Mouse (Mus musculus) intestine, postnatal 0 days (tissue): ENCODE results near the gene Pla1a. TPM values are rescaled to one million over a fixed set of nuclear protein-coding genes. Genes with fewer than 3 reads are reported as not detected.
"Not testable (repeated sequence)": the region's sequence is repeated elsewhere in the genome, so short reads cannot be mapped to it uniquely, and the experiment has no call there.

Source experiments
- ATAC-seq: fragments of 200-750 bp; cut with Nextera tagmentation; 2 replicates; pipeline ENCODE4 v1.8.0; 2017; ENCODE audit warnings: mild to moderate bottlenecking, moderate TSS enrichment, moderate library complexity
- H3K27ac ChIP-seq: fragments of 300-500 bp; sonication (generic); 2 replicates; pipeline ENCODE4 v1.5.1; 2014; ENCODE audit warnings: mild to moderate bottlenecking, low read depth, low read length, moderate library complexity
- H3K27me3 ChIP-seq: fragments of 300-500 bp; sonication (generic); replicated peaks from 2 replicates; pipeline ENCODE4 v1.6.1; 2014; ENCODE audit warnings: low read length, mixed read lengths; ENCODE audit not compliant: control insufficient read depth, insufficient read depth
- H3K36me3 ChIP-seq: fragments of 300-500 bp; sonication (generic); 2 replicates; pipeline ENCODE4 v1.6.1; 2014; ENCODE audit warnings: mild to moderate bottlenecking, moderate library complexity; ENCODE audit not compliant: control insufficient read depth, insufficient read depth
- H3K4me1 ChIP-seq: fragments of 300-500 bp; sonication (generic); replicated peaks from 2 replicates; pipeline ENCODE4 v1.6.1; 2014; ENCODE audit warnings: antibody characterized with exemption, low read length, mixed read lengths; ENCODE audit not compliant: control insufficient read depth, insufficient read depth
- H3K4me2 ChIP-seq: fragments of 300-500 bp; sonication (generic); replicated peaks from 2 replicates; pipeline ENCODE4 v1.6.1; 2014; ENCODE audit warnings: low read depth, mild to moderate bottlenecking, moderate library complexity
- H3K4me3 ChIP-seq: fragments of 300-500 bp; sonication (generic); 2 replicates; pipeline ENCODE4 v1.5.1; 2014; ENCODE audit warnings: low read depth, low read length
- H3K9ac ChIP-seq: fragments of 300-500 bp; sonication (generic); 2 replicates; pipeline ENCODE4 v1.6.1; 2014; ENCODE audit warnings: mild to moderate bottlenecking, low read depth, low read length
- H3K9me3 ChIP-seq: fragments of 300-500 bp; sonication (generic); 2 replicates; pipeline ENCODE4 v1.6.1; 2016; ENCODE audit warnings: mixed run types; ENCODE audit not compliant: control insufficient read depth
- CTCF ChIP-seq: sonication (generic); IDR thresholded peaks from 2 replicates; pipeline ENCODE4 v1.5.1; 2016; ENCODE audit warnings: low read depth, mild to moderate bottlenecking, control low read depth, antibody characterized with exemption, moderate library complexity
- WGBS: fragments of 180-500 bp; shearing (Covaris S2); extraction: QIAGEN DNeasy Blood & Tissue Kit; methylation state at CpG from one replicate; pipeline ENCODE4 v1.1.7; 2014; 5-methylcytosine and 5-hydroxymethylcytosine counted together
- polyA plus RNA-seq: library from polyadenylated mRNA; unstranded; fragments of >200 nt; fragmentation: Nextera tagmentation; extraction: Ambion mirVana; gene quantifications from 2 replicates; pipeline ENCODE4 v1.2.1, GENCODE M21; 2015

Pla1a gene
- polyA plus RNA-seq, 1 experiment from 2014 or later = 1.8 TPM

DNA sequence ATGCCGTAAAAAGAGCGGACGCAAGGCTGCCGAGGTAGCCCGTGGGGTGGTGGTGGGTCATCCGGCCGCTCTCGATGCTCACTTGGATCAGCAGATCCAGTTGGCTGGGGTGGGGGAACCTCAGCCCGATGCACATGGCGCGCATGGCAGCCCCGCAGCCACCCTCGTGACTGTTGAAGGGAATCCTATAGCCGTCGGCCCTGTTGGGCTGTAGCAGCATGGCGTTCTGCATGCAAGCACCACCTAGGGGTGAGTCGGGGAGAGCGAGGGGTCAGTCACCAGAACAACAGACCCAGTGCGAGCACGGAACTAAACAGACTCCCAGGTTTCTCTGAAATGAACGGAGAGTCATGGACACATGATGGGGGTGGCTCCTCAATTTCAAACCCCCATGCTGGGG, 14.4 kb upstream of the Pla1a start:
- Histone ChIP-seq H3K4me2 (no peak overlapping the region), H3K4me3 (no peak overlapping the region), H3K27me3 (no peaks in the 10 kb centered on the region), H3K36me3 (peaks cover 52% of the 10 kb centered on the region), H3K9me3 (no peaks in the 10 kb centered on the region), H3K9ac (no peak overlapping the region), H3K27ac (no peak overlapping the region), H3K4me1 (no peaks in the 10 kb centered on the region)
- 91% methylated on average over 21 of the region's 21 CpGs for WGBS
- TF ChIP-seq CTCF = no peak
- no peak for ATAC-seq

DNA sequence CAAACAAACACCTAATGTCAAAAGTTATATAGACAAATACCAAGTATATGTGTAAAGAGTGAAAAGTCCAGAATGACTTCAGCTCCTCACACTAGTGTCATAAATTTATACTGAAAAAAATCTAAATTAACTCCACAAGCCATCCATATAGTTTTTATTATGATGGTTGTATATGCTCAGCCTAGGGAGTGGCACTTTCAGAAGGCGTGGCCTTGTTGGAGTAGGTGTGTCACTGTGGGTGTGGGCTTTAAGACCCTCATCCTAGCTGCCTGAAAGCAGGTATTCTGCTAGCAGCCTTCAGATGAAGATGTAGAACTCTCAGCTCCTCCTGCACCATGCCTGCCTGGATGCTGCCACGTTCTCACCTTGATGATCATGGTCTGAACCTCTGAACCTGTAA, 13.2 kb upstream of the Pla1a start:
- H3K27me3 ChIP-seq, H3K9me3 ChIP-seq, H3K4me1 ChIP-seq, H3K27ac ChIP-seq, H3K9ac ChIP-seq, H3K4me3 ChIP-seq, H3K4me2 ChIP-seq, ATAC-seq: not testable (repeated sequence)
- peaks cover 52% of the 10 kb centered on the region for H3K36me3 ChIP-seq
- WGBS = 93% methylated on average over 2 of the region's 2 CpGs

DNA sequence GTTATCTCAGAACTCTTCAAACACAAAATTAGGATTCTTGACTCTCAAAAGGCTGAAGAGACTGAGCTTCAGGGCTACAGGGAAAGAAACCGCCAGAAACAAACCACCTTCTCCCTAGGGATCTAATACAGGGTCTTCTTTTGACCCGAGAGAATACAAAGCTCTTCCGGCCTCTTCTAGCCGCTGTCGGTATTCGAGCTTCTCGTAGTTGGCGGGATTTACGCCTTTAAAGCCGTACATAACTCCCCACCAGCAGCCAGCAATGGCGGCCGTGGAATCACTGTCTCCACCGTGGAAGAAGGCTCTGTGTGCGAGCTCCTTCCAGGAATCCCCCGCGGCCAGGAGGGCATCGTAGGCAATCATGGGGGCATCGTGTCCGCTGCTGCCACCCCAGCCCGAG, 12.6 kb upstream of the Pla1a start:
- Histone ChIP-seq H3K4me3 (no peak overlapping the region), H3K27me3 (no peaks in the 10 kb centered on the region), H3K9me3 (no peaks in the 10 kb centered on the region), H3K36me3 (peaks cover 50% of the 10 kb centered on the region), H3K4me1 (no peaks in the 10 kb centered on the region), H3K9ac (no peak overlapping the region), H3K4me2 (no peak overlapping the region), H3K27ac (no peak overlapping the region)
- no peak for TF ChIP-seq CTCF
- ATAC-seq = no peak
- 97% methylated on average over 20 of the region's 20 CpGs for WGBS

DNA sequence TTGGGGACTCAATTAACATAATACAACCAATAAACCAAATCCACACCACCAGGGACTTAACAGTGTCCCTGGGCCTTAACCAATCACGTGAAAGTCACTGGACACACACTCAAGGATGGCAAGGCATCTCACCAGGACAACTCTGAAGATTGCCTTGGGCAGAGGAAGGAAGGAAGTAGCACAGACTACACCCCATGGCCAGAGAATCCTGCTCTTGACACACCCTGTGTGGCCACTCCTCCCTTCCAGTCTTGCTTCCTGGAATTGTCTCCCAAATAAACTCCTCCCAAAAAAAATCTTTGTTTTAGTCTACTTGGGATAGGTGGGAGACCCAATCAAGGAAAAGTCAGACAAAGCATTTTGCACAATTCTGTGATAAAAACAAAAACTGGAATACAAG, 12.1 kb upstream of the Pla1a start:
- H3K9me3 ChIP-seq = no peaks in the 10 kb centered on the region
- no peak for ATAC-seq
- H3K4me3 ChIP-seq = no peak overlapping the region
- 100% methylated on average over 1 of the region's 1 CpGs for WGBS
- no peaks in the 10 kb centered on the region for H3K4me1 ChIP-seq
- H3K9ac ChIP-seq = no peak overlapping the region
- H3K27ac ChIP-seq = no peak overlapping the region; the same call in 1 of the 2 replicates
- peaks cover 45% of the 10 kb centered on the region for H3K36me3 ChIP-seq
- H3K4me2 ChIP-seq = no peak overlapping the region
- TF ChIP-seq CTCF = no peak
- H3K27me3 ChIP-seq = no peaks in the 10 kb centered on the region

DNA sequence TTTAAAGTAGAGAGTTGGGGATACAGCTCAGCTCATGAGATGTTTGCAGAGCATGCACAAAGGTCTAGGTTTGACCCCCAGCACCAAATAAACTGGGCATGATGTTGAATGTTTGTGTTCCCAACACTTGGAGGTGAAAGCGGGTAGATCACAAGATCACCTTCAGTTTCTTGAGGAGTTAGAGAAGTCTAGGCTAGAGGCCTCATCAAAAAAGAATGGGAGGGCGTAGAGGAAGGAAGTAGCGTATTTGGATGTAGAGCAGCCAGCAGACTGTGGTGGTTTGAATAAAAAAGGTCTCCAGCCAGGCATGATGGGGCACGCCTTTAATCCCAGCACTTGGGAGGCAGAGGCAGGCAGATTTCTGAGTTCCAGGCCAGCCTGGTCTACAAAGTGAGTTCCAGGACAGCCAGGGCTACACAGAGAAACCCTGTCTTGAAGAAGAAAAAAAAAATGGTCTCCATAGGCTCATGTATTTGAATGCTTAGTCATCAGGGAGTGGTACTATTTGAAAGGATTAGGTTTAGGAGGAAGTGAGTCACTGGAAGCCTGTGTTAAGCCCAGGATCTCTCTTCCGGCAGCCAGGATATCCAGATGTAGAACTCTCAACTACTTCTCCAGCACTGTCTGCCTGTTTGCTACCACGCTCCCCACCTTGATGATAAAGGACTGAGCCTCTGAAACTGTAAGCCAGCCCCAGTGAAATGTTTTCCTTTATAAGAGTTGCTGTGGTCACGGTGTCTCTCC, 10.9 kb upstream of the Pla1a start:
- ATAC-seq = no peak
- Histone ChIP-seq H3K4me2 (no peak overlapping the region), H3K4me3 (no peak overlapping the region), H3K27ac (no peak overlapping the region), H3K4me1 (no peaks in the 10 kb centered on the region), H3K9me3 (no peaks in the 10 kb centered on the region), H3K9ac (no peak overlapping the region), H3K36me3 (peaks cover 37% of the 10 kb centered on the region), H3K27me3 (no peaks in the 10 kb centered on the region)
- no peak for TF ChIP-seq CTCF
- 97% methylated on average over 7 of the region's 7 CpGs for WGBS

DNA sequence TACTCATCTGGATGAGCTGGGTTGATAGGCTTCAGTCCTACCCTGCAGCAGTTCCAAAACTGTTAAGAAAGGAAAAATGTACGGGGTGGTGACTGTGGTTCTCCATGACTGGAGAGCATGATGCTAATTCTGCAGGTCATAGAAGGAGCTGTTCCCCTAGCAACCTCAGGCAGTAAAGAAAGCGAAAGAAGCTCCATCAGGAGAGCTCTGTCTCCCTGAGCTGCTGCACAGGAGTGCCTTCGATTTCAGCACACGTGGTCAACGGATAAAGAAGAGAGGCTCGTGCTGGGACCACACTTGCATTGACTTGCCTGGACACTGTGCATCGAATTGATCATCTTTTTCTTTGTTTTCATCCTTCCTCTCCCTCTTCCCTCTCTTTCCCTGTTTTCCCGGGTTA, 9.3 kb upstream of the Pla1a start:
- Histone ChIP-seq H3K4me1 (no peaks in the 10 kb centered on the region), H3K36me3 (peaks cover 28% of the 10 kb centered on the region), H3K4me3 (no peak overlapping the region), H3K27me3 (no peaks in the 10 kb centered on the region), H3K4me2 (no peak overlapping the region), H3K9me3 (no peaks in the 10 kb centered on the region), H3K9ac (no peak overlapping the region), H3K27ac (no peak overlapping the region)
- no peak for ATAC-seq
- no peak for TF ChIP-seq CTCF
- WGBS = 84% methylated on average over 8 of the region's 8 CpGs

DNA sequence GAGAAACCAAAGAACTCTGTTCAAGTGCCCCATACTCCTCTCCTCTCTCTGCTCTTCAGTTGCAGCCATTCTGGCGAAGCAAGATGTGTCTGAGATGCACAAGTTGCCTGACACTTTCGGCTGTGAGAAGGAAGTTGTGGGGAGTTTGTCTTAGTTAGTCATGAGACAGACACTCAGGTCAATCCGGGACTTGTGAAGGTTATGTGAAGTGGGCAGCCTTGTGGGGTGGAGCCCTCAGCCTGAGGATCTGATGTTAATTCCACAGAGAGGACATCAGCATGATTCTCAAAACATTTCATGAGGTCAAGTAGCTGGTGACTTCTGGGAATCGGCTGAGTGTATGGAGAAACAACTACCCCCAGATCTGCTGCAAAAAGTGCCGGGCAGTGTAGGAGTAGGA, 8.7 kb upstream of the Pla1a start:
- Histone ChIP-seq H3K27ac (no peak overlapping the region), H3K36me3 (peaks cover 24% of the 10 kb centered on the region), H3K4me3 (no peak overlapping the region), H3K9ac (no peak overlapping the region), H3K4me1 (no peaks in the 10 kb centered on the region), H3K4me2 (no peak overlapping the region), H3K27me3 (no peaks in the 10 kb centered on the region), H3K9me3 (no peaks in the 10 kb centered on the region)
- no peak for ATAC-seq
- no peak for TF ChIP-seq CTCF
- WGBS = 80% methylated on average over 5 of the region's 5 CpGs
